Mouse (Mus musculus) heart, embryonic 13.5 days (tissue): Measurements from ENCODE around the gene Igsf21. TPM values are rescaled to one million over a fixed set of nuclear protein-coding genes. Genes with fewer than 3 reads are reported as not detected.

ENCODE experiments used
- ATAC-seq: fragments of 200-750 bp; cut with Nextera tagmentation; 2 replicates; pipeline ENCODE4 v1.8.0; 2017; ENCODE audit warnings: moderate TSS enrichment; ENCODE audit not compliant: insufficient number of reproducible peaks, low FRiP score, low TSS enrichment; ENCODE audit errors: extremely low read depth
- H3K27ac ChIP-seq: fragments of 300-500 bp; sonication (generic); replicated peaks from 2 replicates; pipeline ENCODE4 v1.5.1; 2015; ENCODE audit warnings: moderate library complexity, mild to moderate bottlenecking, inconsistent platforms
- H3K27me3 ChIP-seq: fragments of 300-500 bp; sonication (generic); replicated peaks from 2 replicates; pipeline ENCODE4 v1.6.1; 2015; ENCODE audit warnings: mild to moderate bottlenecking, inconsistent platforms
- H3K36me3 ChIP-seq: fragments of 300-500 bp; sonication (generic); 2 replicates; pipeline ENCODE4 v1.6.1; 2015; ENCODE audit warnings: mild to moderate bottlenecking, inconsistent platforms
- H3K4me1 ChIP-seq: fragments of 300-500 bp; sonication (generic); 2 replicates; pipeline ENCODE4 v1.6.1; 2015; ENCODE audit warnings: inconsistent platforms
- H3K4me2 ChIP-seq: fragments of 300-500 bp; sonication (generic); 2 replicates; pipeline ENCODE4 v1.6.1; 2015; ENCODE audit warnings: inconsistent platforms, mild to moderate bottlenecking, moderate library complexity
- H3K4me3 ChIP-seq: fragments of 300-500 bp; sonication (generic); 2 replicates; pipeline ENCODE4 v1.5.1; 2015; ENCODE audit warnings: moderate library complexity, mild to moderate bottlenecking, inconsistent platforms
- H3K9ac ChIP-seq: fragments of 300-500 bp; sonication (generic); 2 replicates; pipeline ENCODE4 v1.6.1; 2015; ENCODE audit warnings: inconsistent platforms, mild to moderate bottlenecking, moderate library complexity
- H3K9me3 ChIP-seq: fragments of 300-500 bp; sonication (generic); 2 replicates; pipeline ENCODE4 v1.6.1; 2016; ENCODE audit warnings: inconsistent platforms
- WGBS: fragments of 180-500 bp; shearing (Covaris S2); methylation state at CpG from one replicate; pipeline ENCODE4 v1.1.7; 2015; ENCODE audit warnings: mixed read lengths; 5-methylcytosine and 5-hydroxymethylcytosine counted together
- polyA plus RNA-seq: library from polyadenylated mRNA; unstranded; fragments of >200 nt; fragmentation: Nextera tagmentation; extraction: Ambion mirVana; gene quantifications from 2 replicates; pipeline ENCODE4 v1.2.1, GENCODE M21; 2015

Igsf21 gene
- polyA plus RNA-seq, 1 experiment from 2014 or later, result 0.13 TPM

GRCm38 (mm10) chr4:140002069-140002468 is 244.5 kb downstream of the Igsf21 start:
- 8% methylated on average over 12 of the region's 12 CpGs for WGBS
- H3K27ac ChIP-seq, result no peak overlapping the region
- H3K4me1 ChIP-seq, result peaks cover 6% of the 10 kb centered on the region; the same call in 1 of the 2 replicates
- ATAC-seq, result no peak
- no peak overlapping the region for H3K9ac ChIP-seq
- no peak overlapping the region for H3K4me3 ChIP-seq
- no peak overlapping the region for H3K4me2 ChIP-seq
- H3K36me3 ChIP-seq, result no peaks in the 10 kb centered on the region
- peaks cover 74% of the 10 kb centered on the region for H3K27me3 ChIP-seq
- peaks cover 17% of the 10 kb centered on the region; the same call in 1 of the 2 replicates for H3K9me3 ChIP-seq

GRCm38 (mm10) chr4:140000911-140001310 is 245.7 kb downstream of the Igsf21 start:
- ATAC-seq, result no peak
- H3K27me3 ChIP-seq, result peaks cover 62% of the 10 kb centered on the region
- WGBS, result 74% methylated on average over 5 of the region's 5 CpGs

GRCm38 (mm10) chr4:139999033-139999432 is 247.6 kb downstream of the Igsf21 start:
- Histone ChIP-seq H3K4me2 (no peak overlapping the region), H3K36me3 (no peaks in the 10 kb centered on the region), H3K9me3 (peaks cover 17% of the 10 kb centered on the region; the same call in 1 of the 2 replicates), H3K27me3 (peaks cover 47% of the 10 kb centered on the region), H3K27ac (no peak overlapping the region), H3K4me1 (no peaks in the 10 kb centered on the region), H3K9ac (no peak overlapping the region), H3K4me3 (no peak overlapping the region)
- WGBS, result 70% methylated on average over 7 of the region's 7 CpGs
- no peak for ATAC-seq

More at GRCm38 (mm10) chr4:140000911-140001310, 245.7 kb downstream of the Igsf21 start:
- H3K27ac ChIP-seq, result no peak overlapping the region
- H3K9ac ChIP-seq, result no peak overlapping the region
- H3K36me3 ChIP-seq, result no peaks in the 10 kb centered on the region
- no peak overlapping the region for H3K4me3 ChIP-seq
- H3K4me1 ChIP-seq, result peaks cover 1% of the 10 kb centered on the region; the same call in 1 of the 2 replicates
- H3K9me3 ChIP-seq, result peaks cover 17% of the 10 kb centered on the region; the same call in 1 of the 2 replicates
- no peak overlapping the region for H3K4me2 ChIP-seq

GRCm38 (mm10) chr4:139995659-139996058 is 250.9 kb downstream of the Igsf21 start:
- no peak overlapping the region for H3K4me2 ChIP-seq
- no peak for ATAC-seq
- no peak overlapping the region for H3K9ac ChIP-seq
- H3K36me3 ChIP-seq, result no peaks in the 10 kb centered on the region
- H3K4me1 ChIP-seq, result no peaks in the 10 kb centered on the region
- H3K9me3 ChIP-seq, result peaks cover 17% of the 10 kb centered on the region; the same call in 1 of the 2 replicates
- peaks cover 17% of the 10 kb centered on the region for H3K27me3 ChIP-seq
- 52% methylated on average over 8 of the region's 8 CpGs for WGBS
- H3K27ac ChIP-seq, result no peak overlapping the region
- H3K4me3 ChIP-seq, result no peak overlapping the region

- Histone ChIP-seq H3K36me3 (no peaks in the 10 kb centered on the region), H3K4me3 (no peak overlapping the region), H3K9ac (no peak overlapping the region), H3K4me2 (no peak overlapping the region), H3K9me3 (peaks cover 10% of the 10 kb centered on the region; the same call in 1 of the 2 replicates), H3K4me1 (no peaks in the 10 kb centered on the region), H3K27ac (no peak overlapping the region), H3K27me3 (peaks cover 18% of the 10 kb centered on the region)
- no peak for ATAC-seq
- WGBS, result 14% methylated on average over 13 of the region's 16 CpGs
Measured at GRCm38 (mm10) chr4:139993111-139993755, 253.4 kb downstream of the Igsf21 start.

- H3K9me3 ChIP-seq, result no peaks in the 10 kb centered on the region
- no peak overlapping the region for H3K27ac ChIP-seq
- peaks cover 25% of the 10 kb centered on the region for H3K27me3 ChIP-seq
- WGBS, result 32% methylated on average over 7 of the region's 7 CpGs
- H3K4me3 ChIP-seq, result no peak overlapping the region
- no peaks in the 10 kb centered on the region for H3K36me3 ChIP-seq
- no peak overlapping the region for H3K9ac ChIP-seq
- no peaks in the 10 kb centered on the region for H3K4me1 ChIP-seq
- H3K4me2 ChIP-seq, result no peak overlapping the region
- ATAC-seq, result no peak
Measured at GRCm38 (mm10) chr4:139986913-139987312, 259.7 kb downstream of the Igsf21 start.

GRCm38 (mm10) chr4:139978716-139979115 is 267.9 kb downstream of the Igsf21 start:
- Histone ChIP-seq H3K4me1 (peaks cover 15% of the 10 kb centered on the region), H3K36me3 (no peaks in the 10 kb centered on the region), H3K9me3 (no peaks in the 10 kb centered on the region), H3K9ac (no peak overlapping the region), H3K27me3 (peaks cover 9% of the 10 kb centered on the region), H3K4me3 (no peak overlapping the region), H3K27ac (no peak overlapping the region), H3K4me2 (no peak overlapping the region)
- WGBS, result 30% methylated on average over 5 of the region's 5 CpGs
- no peak for ATAC-seq

GRCm38 (mm10) chr4:139977308-139977781 is 269.2 kb downstream of the Igsf21 start:
- ATAC-seq, result no peak
- no peaks in the 10 kb centered on the region for H3K9me3 ChIP-seq
- no peak overlapping the region for H3K4me3 ChIP-seq
- H3K4me1 ChIP-seq, result peaks cover 15% of the 10 kb centered on the region
- H3K36me3 ChIP-seq, result no peaks in the 10 kb centered on the region
- WGBS, result 23% methylated on average over 5 of the region's 5 CpGs
- no peak overlapping the region for H3K9ac ChIP-seq
- no peak overlapping the region for H3K27ac ChIP-seq
- H3K27me3 ChIP-seq, result peaks cover 9% of the 10 kb centered on the region
- no peak overlapping the region for H3K4me2 ChIP-seq
